Mouse (Mus musculus): ENCODE results near the gene Tas2r108. TPM values are rescaled to one million over a fixed set of nuclear protein-coding genes. Genes with fewer than 3 reads are reported as not detected.

The Tas2r108 gene
- total RNA-seq (2021), result under 1 TPM; 0.35 to 0.38 TPM

DNA sequence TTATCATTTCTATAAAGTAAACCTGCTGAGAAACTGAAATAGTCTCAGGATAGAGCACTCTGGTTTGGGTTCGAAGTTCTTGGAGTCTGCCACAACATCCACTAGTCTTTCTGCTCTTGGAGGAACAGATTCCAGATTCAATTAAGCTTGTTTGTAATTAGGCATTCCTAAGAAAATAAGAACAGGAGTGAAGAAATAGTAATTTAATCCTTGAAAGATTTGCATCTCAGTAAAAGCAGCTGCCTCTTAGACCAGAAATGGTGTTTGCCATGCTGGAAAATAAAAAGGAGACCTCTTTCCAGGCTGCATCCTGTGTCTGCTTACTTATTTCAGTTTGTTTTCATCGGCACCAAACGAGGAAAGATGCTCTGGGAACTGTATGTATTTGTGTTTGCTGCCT, at the start of gene Tas2r108:
Gene Tas2r108, plus strand, starts transcription at position 301 of the 400 bp plus-strand sequence.
- DNase-seq, result no peak

DNA sequence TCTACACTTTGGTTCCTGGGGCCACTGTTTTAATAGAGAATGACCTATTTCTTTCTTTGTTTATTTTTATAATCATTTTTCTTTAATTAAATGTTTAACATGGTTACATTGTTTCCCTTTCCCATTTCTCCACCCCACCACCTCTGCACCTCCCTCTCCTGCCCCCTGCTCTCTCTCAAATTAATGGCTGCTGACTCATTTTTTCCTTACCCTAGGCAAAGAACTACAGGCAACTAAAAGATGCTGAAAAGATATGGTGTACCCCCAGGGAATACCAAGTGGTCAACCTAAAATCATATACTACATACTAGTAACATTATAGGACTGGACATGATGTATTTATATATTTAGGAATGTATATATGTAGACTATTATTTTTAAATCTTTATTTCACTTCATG, 44.7 kb upstream of the Tas2r108 start:
- no peak for DNase-seq

DNA sequence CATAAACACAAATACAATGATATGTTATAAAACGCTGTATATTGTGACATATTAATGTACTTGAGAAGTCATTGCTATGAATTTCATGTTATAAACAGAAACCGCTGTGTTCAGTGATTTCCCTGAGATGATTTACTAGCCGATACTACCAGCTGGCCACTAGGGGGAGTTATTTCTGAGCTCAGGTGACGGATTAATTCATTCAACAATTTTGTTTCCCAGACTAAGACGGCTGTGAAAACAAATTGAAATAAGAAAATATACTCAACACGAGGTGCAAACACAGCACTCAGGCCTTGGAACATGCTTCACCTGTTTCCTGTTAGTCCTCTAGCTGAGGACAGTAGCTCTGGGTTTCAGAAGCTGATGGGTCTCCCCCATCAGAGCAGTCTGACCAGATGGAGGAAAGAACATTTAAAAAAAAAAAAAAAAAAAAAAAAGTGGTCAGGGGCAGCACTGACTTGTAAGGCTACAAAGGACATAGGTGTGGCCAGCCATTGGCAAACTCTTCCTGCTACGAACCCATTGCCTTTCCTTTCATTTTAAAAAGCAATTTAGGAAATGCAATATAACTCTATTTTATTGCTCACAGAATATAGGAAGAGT, 38.8 kb upstream of the Tas2r108 start:
- DNase-seq, result no peak

DNA sequence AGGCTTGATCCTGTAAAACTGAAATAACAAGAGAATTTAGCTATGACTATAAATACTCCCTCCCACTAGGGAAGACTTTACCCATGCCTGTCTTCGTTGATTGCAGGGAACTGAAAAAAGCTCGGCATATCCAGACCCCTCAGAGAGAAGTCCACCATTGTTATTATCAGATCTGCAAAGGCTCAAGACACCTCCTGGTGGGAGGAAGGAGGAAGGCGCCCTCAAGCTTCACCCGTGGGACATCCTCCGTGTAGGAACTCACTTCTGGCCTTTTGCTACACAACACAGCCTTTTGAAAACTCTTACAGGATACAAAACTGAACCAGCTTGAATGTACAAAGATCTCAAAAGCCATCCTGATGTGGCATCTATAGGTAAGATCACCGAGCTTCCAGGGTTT, 27.6 kb upstream of the Tas2r108 start:
- no peak for DNase-seq

DNA sequence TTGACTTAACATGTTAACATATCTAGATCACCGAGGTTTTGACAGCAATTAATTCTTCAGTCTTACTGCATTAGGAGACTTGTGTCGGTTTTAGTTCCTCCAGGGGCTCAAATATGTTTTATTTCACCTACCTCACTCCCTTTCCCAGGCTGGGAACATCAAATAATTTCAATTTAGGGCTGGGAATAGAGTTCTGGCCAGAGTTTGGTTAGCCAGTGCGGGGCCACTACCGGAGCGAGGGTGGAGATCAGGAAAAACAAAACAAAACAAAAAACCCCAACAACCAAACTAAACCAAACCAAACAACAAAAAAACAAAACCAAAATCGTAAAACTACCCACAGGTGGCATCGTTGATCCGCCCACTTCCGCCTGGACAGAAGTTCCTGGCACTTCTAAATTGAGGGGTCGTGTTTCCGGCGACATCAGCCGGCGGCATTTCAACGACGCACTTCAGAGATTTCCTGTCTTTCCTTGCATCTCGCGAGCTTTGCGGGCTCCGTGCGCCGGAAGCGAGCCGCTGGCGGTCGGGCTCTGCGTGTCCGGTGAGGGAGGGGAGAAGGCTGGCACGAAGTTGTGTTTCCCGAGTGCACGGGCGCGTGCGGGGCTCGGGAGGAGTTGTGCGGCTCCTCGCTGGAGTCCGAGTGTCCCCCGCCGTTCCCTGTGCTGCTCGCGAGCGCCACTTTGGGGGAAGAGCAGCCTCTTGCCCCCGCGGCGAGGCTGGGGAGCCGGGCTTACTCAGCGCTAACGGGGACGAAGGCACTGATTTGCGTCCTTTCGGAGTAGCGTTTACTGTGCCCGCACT, 22.2 kb upstream of the Tas2r108 start, which contains the start of gene Ssbp1:
Gene Ssbp1, plus strand, starts transcription at position 437 of the 804 bp plus-strand sequence.
- peak; percentile 87 to 88 for DNase-seq

DNA sequence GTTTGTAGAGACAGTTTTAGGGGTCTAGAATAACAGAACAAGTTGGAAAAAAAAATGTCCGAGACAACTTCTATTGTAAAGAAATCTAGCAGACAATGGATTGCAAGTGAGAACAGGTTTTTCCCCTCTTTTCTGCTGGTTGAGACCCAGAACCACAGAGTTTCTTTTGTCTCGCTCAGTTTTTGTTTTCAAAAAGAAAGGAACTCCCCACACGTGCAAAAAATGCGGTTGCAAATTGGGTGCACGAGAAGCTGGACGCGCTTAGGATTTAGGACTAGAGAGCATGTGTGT, 21.7 kb upstream of the Tas2r108 start:
- DNase-seq, result no peak

DNA sequence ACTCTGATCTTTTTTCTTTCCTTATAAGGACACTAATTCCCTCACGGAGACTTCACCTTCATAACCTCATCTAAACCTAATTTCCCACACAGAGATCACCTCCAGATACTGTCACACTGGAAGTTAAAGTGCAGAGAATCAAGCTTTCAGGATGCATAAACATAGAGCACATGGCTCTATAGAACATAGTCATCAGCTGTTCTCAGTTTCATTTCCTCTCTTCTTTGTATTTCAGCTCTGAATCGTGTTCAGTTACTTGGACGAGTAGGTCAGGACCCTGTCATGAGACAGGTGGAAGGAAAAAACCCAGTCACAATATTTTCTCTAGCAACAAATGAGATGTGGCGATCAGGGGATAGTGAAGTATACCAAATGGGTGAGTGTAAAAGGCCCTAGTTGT, 17.2 kb upstream of the Tas2r108 start:
- DNase-seq, result no peak

DNA sequence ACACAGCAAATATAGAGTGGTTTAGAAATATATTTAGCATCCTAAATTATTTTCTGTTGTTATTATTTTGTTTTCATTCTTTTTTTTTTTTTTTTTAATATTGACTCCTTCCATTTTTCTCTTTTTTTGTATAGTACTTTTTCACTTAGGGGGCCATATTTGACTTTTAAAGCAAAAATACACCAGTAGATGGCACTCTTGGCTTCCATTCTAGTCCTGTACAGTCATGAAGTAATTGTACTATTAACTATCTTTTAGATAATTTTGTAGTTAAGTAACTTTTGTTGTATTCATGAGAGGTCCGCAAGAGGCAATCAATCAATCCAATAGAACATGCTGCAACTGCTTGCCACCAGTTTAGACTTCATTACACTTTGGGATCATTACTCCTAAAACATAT, 13.6 kb upstream of the Tas2r108 start:
- DNase-seq, result no peak

DNA sequence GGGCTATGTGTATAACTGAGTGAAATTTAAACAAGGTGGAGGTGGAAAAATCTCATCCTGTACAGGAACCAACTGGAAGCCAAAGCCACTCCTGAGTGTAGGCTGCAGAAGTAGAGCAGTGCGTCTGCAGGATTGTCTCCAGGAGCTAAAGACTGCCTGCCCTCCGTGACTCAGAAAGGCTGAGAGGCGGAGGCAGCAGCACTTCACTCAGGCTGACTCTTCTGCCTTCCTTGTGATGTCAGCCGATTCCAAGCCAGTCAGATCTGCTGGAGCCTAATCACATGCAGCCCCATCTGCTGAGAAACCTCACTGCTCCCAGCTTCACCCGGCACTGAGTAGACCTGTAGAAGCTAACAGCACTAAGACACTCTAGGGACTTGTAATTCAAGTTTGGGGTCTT, 11.0 kb upstream of the Tas2r108 start:
- DNase-seq, result no peak

DNA sequence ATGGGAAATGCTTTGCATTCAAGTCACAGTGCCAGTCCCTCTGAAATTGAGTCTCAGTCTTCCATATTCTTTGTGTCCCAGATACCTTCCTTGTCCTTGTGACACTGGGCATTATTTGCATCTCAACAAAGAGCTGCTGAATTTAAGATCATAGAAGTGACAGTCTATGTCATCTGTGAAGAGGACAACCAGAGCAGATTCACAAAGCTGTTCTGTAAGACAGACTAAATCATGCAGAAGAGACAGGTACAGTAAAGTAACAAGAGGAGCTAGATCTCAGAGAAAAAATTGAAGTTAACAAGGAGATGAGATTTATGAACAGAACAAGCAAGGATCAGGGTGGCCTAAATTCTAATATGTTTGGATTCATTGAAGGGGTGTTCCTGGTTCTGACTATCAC, 2.4 kb upstream of the Tas2r108 start, which contains the start of gene Tas2r137:
Gene Tas2r137, plus strand, starts transcription at position 301 of the 400 bp plus-strand sequence.
- no peak for DNase-seq

DNA sequence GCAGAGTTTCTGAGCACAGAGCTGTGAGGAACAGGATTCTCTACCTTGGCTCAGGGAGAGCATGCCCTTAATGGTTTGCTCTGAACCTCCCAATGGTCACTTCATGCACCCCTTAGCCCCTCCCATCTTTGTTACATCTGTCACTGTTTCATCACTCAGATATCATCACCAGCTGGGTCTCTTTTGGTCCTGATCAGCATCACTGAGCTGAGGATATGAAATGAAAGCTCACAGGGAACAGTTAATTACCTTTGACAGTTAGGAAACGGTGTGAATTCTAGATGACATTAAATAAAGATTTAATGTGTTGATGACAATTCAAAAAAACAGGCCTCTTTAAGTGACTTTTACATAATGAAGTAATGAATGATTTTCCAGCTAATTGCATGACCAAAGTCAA, 26.1 kb downstream of the Tas2r108 start, which contains the start of gene Prss37:
Gene Prss37, minus strand, starts transcription at position 101 of the 400 bp plus-strand sequence.
- DNase-seq, result no peak

Other genes with a start within 250 kb of the Tas2r108 start
- gene Agk, start 168.4 kb upstream of the Tas2r108 start, total RNA-seq (2021), result 10 to 100 TPM; 44.8 to 47.5 TPM
- gene E330009J07Rik, start 57.4 kb upstream of the Tas2r108 start, total RNA-seq (2021), result 10 to 100 TPM; 46.2 to 48.4 TPM
- gene Wee2, start 54.4 kb upstream of the Tas2r108 start, total RNA-seq (2021), result under 1 TPM in 1 of 2 experiments, not detected in 1; 0.33 TPM
- 10 to 100 TPM; 33.9 to 36.0 TPM for gene Ssbp1, start 22.2 kb upstream of the Tas2r108 start, total RNA-seq (2021)
- under 1 TPM in 1 of 2 experiments, not detected in 1; 0.32 TPM for gene Tas2r137, start 2.3 kb upstream of the Tas2r108 start, total RNA-seq (2021)
- not detected for gene Prss37, start 26.0 kb downstream of the Tas2r108 start, total RNA-seq (2021)
- not detected for gene Olfr461, start 61.5 kb downstream of the Tas2r108 start, total RNA-seq (2021)
- not detected for gene Olfr460, start 76.0 kb downstream of the Tas2r108 start, total RNA-seq (2021)
- gene Clec5a, start 92.3 kb downstream of the Tas2r108 start, total RNA-seq (2021), result 1 to 10 TPM in 1 of 2 experiments, under 1 TPM in 1; 0.96 to 1.1 TPM
- not detected for gene Tas2r138, start 119.8 kb downstream of the Tas2r108 start, total RNA-seq (2021)
- gene Mgam, start 135.3 kb downstream of the Tas2r108 start, total RNA-seq (2021), result not detected

Measured in layer of hippocampus, postnatal 36 days (tissue).